Mouse (Mus musculus): ENCODE data around the gene Fblim1.

Gene Fblim1

DNA sequence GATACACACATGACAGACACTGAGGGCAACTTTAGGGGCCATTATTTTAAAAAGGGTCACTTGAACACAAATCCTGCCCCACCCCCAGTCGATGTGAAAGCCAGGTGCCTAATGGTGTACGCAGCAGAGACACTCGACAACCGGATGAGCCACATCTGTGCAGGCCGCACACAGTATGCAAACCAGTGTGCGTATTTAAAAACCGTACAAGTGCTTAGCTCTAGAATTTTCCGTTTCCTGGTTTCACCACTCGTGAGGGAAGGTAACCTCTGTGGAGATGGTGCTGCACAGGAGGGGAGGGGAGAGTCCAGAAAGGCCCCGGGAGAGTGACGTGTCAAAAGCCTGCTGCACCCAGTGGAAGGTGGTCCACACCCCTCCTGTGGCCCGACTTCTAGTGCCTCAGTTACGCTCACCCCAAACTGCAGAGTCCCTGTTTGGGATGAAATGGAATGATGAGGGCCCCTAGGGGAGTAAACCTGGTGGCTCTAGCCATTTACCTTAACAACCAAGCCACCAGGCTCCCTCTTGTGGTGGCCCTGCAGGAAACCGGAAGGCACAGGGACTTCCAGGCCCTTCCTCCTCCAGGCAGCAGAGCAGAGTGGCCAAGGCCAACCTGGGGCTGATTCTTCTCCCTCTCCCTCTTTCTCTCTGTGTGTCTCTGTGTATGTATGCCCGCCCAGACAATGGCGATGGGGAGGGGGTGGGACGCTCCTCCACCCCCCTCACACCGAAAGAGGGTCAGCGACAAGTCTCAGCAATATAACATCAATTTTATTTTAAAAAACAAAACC lies 19.3 kb upstream of the Fblim1 start:
- DNase-seq (ENCODE audit: low spot score) = no peak

DNA sequence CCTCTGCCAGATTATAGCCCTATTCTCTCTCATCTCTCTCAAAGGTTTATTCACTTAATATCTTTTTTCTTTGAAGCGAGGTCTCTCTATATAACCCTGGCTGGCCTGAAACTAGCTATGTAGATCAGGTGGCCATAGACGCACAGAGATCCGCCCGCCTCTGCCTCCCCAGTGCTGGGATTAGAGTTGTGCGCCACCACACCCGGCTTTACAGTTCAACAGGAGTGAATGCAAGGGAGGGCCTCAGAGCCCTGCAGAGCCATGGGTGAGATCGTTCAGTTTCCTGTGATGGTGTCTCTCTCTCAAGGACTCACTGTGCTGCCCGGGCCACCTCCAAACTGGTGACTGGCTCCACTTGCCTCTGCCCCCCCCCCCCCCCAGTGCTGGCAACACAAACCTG lies 18.2 kb upstream of the Fblim1 start:
- DNase-seq (ENCODE audit: low spot score) = no peak

DNA sequence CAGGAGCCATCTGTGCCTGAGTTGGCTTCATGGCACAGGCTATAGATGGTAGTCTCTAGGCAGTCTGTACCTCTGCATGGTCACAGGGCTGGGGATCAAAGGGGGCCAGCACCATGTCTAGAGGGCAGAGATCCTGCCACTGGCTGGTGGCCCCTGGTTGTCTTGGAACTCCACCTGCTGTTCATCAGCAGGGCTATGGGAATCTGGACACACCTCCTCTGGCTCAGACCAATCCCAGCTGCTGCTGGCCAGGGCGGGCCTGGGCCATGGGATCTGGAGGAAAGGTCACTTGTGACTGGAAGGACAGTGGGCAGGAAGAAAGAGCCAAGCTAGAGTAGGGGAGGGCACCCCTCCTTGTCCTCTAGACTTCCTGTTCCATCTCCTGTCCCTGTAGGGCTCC lies 17.8 kb upstream of the Fblim1 start, which contains the start of gene Slc25a34:
Slc25a34 (minus strand) TSS at position 156 of the 400 bp plus-strand sequence.
- DNase-seq (ENCODE audit: low spot score) = no peak

GRCm38 (mm10) chr4:141623037-141623436 lies 17.1 kb upstream of the Fblim1 start:
- DNase-seq (ENCODE audit: low spot score) = no peak

DNA sequence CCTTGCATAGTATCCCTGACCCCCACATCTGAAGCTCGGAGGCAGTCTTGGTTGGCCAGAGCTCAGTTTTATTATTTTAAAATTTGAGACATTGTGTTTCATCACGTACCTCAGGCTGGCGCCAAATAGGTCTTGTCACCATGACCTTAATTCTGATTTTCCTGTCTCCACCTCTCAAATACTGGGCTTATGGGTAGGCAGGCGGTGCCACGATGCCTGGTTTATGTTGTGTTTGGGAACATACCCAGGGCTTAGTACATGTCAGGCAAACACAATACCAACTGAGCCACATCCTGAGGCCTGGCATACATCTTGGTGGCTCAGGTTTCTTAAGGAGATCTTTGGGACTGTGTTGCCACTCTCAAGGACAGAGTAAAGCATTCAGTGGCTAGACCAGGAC lies 16.7 kb upstream of the Fblim1 start:
- DNase-seq (ENCODE audit: low spot score) = no peak

DNA sequence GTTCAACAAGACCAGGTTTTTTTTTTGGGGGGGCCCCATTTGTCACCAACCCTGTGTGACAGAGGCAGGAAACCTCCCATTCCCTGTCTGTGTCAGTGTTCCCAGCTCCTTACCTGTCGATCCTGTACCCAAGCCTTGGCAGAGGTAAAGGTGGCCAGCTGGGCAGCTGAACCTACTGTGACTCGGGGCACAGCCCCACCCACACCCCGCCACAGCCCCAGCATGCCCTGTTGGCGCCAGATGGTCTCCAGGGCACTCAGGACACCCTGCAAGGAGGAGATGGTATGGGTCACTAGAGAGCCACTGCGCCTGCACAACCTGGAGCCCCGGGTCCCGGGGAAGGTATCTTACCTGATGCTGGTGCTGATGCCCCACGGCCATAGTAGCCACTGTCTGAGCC lies 16.2 kb upstream of the Fblim1 start:
- DNase-seq (ENCODE audit: low spot score) = no peak

GRCm38 (mm10) chr4:141621297-141621696 lies 15.4 kb upstream of the Fblim1 start:
- no peak for DNase-seq (ENCODE audit: low spot score)

- DNase-seq (ENCODE audit: low spot score) = no peak
Measured at GRCm38 (mm10) chr4:141619299-141619883, 13.5 kb upstream of the Fblim1 start.

GRCm38 (mm10) chr4:141618565-141619243 lies 12.8 kb upstream of the Fblim1 start, which contains the start of gene Tmem82:
TSS of gene Tmem82 (minus strand) at chr4:141618633.
- peak; percentile 49 for DNase-seq (ENCODE audit: low spot score)

- DNase-seq (ENCODE audit: low spot score) = peak; percentile 18
Measured at GRCm38 (mm10) chr4:141617863-141618564, 12.1 kb upstream of the Fblim1 start.

DNA sequence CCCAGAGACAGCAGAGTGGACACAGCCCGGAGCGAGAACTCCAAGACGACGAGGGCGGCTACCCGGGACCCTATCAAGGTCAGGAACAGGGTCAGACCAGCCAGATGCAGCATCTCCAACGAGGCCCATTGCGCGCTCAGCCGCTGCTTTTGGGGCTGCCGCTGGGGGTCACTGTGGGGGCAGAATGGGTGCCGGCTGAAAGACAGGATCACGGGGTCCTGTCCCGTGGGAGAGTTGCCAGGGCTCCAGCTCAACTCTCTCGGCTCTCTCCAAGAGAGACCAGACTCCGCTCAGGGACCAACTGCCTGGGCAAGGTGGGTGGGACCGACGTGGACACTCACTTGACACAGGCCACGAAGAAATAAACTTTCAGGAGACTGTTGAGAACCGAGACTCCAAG lies 11.4 kb upstream of the Fblim1 start:
- DNase-seq (ENCODE audit: low spot score) = peak; percentile 19

DNA sequence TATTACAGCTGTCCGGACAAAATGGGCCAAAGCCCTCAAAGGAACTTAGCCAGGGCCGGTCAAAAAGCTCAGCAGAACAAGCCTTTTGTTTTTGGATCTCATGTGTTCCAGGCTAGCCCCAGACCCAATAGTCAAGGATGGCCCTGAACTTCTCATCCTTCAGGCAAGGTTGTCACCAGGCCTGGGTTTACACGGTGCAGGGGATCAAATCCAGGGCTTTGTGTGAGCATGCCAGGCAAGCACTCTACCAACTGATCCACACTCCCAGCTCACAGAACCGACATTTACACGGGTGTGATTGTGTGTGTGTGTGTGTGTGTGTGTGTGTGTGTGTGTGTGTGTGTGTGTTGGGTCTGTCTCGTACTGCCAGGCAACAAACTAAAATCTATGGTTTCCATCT lies 10.9 kb upstream of the Fblim1 start:
- DNase-seq (ENCODE audit: low spot score) = no peak

DNA sequence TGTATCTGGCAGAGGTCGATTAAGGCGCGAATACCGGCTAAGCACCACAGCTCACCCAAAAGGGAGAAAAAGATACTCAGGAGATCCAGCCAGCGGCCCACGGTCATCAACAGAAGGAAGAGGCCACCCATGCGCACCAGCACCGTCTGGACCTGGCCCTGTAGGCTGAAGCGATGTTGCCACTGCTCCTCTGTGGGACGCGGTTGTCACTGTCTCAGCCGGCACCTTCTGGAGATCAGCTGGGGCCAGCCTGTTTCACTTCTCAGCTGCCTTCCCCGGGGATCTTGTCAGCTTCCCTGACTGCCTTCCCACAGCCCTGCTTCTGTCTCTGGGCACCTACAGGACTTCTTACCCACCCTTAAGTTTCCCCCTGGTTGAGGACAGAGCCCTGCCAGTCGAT lies 9.1 kb upstream of the Fblim1 start:
- DNase-seq (ENCODE audit: low spot score) = no peak

GRCm38 (mm10) chr4:141609538-141609937 lies 3.6 kb upstream of the Fblim1 start:
- no peak for DNase-seq (ENCODE audit: low spot score)

DNA sequence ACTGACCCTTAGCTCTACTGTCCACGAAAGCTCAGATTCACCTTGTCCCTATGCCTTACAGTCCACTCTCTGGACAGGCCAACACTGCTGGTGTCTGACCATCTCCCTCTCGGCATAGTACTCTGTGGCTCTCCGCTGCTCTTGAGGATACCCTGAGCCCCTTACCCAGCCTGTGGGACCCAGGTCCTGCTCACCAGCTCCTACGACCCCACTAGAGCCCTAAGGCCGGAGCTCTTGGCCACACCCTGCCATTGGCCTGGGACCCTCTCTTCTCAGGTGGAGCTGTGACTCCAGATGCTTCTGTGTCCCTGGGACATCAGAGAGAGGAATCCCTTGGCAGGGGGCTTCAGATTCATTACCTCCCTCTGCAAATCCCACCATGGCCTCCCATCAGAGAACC lies 475 bp downstream of the Fblim1 start:
- DNase-seq (ENCODE audit: low spot score) = no peak

GRCm38 (mm10) chr4:141604493-141604892 lies 1.4 kb downstream of the Fblim1 start:
- DNase-seq (ENCODE audit: low spot score) = no peak

DNA sequence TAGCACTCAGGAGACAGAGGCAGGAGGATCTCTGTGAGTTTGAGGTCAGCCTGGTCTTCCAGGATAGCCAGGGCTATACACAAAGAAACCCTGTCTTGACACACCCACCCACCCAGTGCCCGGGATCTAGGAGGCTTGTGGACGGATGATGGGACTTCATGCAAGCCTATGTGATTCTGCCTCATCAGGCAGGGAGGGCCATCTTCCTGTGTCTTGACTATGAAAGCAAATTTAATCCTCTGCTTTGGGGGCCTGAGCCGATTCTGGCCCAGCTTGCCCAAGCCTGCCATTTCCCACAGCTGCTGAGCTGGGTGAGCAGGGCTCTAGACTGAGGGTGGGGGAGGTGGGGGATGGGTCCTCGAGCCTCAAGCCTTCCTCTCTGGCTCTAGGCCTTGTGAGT lies 2.0 kb downstream of the Fblim1 start:
- no peak for DNase-seq (ENCODE audit: low spot score)

- no peak for DNase-seq (ENCODE audit: low spot score)
Measured at GRCm38 (mm10) chr4:141602523-141603223, 3.2 kb downstream of the Fblim1 start.

- no peak for DNase-seq (ENCODE audit: low spot score)
Measured at GRCm38 (mm10) chr4:141601148-141601862, 4.6 kb downstream of the Fblim1 start.

- no peak for DNase-seq (ENCODE audit: low spot score)
Measured at GRCm38 (mm10) chr4:141600364-141600763, 5.5 kb downstream of the Fblim1 start.

All from c-Kit-positive CD71-positive TER-119-positive erythroid progenitor cells, embryonic 14.5 days (primary cell).